Mouse (Mus musculus): Measurements from ENCODE around the gene Lbx1. TPM values are rescaled to one million over a fixed set of nuclear protein-coding genes. Genes with fewer than 3 reads are reported as not detected.
A peak's percentile ranks its signal among the peaks of the same experiment; 100 is the strongest.

Gene Lbx1
- total and polyA plus RNA-seq, 2 experiments from 2014 or later, result not detected

DNA sequence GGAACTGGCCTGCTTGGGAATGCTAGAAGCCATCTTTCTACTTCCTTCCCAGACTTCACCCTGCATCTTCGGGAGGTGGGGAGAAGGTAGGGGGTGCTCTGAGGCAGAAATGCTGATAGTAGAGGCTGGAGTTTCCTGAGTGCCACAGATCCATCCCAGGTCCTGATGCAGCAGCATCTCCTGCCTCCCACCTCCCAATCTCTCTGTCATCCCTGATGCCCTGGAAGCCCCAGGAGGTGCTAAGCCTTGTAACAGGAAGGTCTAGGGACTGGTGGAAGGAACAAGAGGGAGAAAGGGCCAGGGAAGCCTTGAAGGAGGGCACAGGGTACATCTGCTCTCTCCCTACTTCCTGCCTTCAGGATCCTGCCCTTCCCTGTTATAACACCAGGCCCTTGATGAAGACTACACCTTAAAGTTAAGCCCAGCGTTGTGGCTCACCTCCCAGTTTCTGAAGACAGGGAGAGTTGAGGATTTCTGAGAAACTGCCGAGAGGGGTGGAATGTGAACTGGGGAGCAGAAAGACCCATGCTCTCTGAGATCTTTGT lies 2.1 kb upstream of the Lbx1 start:
- peaks cover 18% of the 10 kb centered on the region; the same call in 1 of the 2 replicates for H3K4me1 ChIP-seq (ENCODE audit: control insufficient read depth, insufficient read depth)
- DNase-seq (ENCODE audit: low spot score) (no peak), ATAC-seq (ENCODE audit: insufficient read depth, low read depth) (no peak)
- no peaks in the 10 kb centered on the region for H3K36me3 ChIP-seq (replicated peaks; ENCODE audit: control insufficient read depth, insufficient read depth, low read length)
- H3K27me3 ChIP-seq (ENCODE audit: control insufficient read depth, insufficient read depth, low read length), result peaks cover 97% of the 10 kb centered on the region
- TF ChIP-seq EP300 (IDR thresholded peaks at IDR 0.05; ENCODE audit: low read depth) (no peak), CTCF (IDR thresholded peaks at IDR 0.05; ENCODE audit: low read depth) (no peak)
- H3K4me2 ChIP-seq (ENCODE audit: low read depth, low read length), result no peak overlapping the region
- no peaks in the 10 kb centered on the region for H3K9me3 ChIP-seq (replicated peaks; ENCODE audit: control insufficient read depth, low read length)
- H3K9ac ChIP-seq (replicated peaks; ENCODE audit: low read depth, low read length), result no peak overlapping the region
- WGBS, result 23% methylated on average over 3 of the region's 3 CpGs
- no peak overlapping the region for H3K4me3 ChIP-seq (ENCODE audit: low read depth, low read length)
- H3K27ac ChIP-seq (ENCODE audit: low read depth), result no peak overlapping the region

DNA sequence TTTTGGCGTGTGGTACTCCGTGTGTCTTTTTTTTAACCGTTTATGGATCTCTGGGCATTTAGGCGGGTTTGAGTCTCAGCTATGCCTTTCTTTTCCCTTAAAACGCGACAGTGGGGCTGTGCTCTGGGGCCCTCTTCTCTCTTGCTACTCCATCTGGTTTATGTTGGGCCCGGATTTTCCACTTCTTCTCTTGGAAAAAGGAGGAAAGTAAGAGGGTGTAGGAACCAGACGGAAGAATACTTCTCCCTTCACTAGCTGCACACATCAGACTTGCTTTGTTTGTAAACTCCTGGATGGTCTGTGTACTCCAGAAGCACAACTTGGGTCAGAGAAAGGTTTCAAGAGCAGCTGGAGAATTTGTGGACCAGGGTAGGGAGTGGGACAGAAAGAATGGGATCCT lies 1.5 kb upstream of the Lbx1 start:
- Histone ChIP-seq H3K4me3 (ENCODE audit: low read depth, low read length) (no peak overlapping the region), H3K9me3 (replicated peaks; ENCODE audit: control insufficient read depth, low read length) (no peaks in the 10 kb centered on the region), H3K36me3 (replicated peaks; ENCODE audit: control insufficient read depth, insufficient read depth, low read length) (no peaks in the 10 kb centered on the region), H3K4me2 (ENCODE audit: low read depth, low read length) (no peak overlapping the region), H3K27ac (ENCODE audit: low read depth) (no peak overlapping the region), H3K4me1 (ENCODE audit: control insufficient read depth, insufficient read depth) (peaks cover 18% of the 10 kb centered on the region; the same call in 1 of the 2 replicates), H3K27me3 (ENCODE audit: control insufficient read depth, insufficient read depth, low read length) (peaks cover 97% of the 10 kb centered on the region), H3K9ac (replicated peaks; ENCODE audit: low read depth, low read length) (no peak overlapping the region)
- ATAC-seq (ENCODE audit: insufficient read depth, low read depth) (no peak), DNase-seq (ENCODE audit: low spot score) (no peak)
- WGBS, result 8% methylated on average over 8 of the region's 8 CpGs
- TF ChIP-seq CTCF (IDR thresholded peaks at IDR 0.05; ENCODE audit: low read depth), result no peak
- no peak for TF ChIP-seq EP300 (IDR thresholded peaks at IDR 0.05; ENCODE audit: low read depth)

DNA sequence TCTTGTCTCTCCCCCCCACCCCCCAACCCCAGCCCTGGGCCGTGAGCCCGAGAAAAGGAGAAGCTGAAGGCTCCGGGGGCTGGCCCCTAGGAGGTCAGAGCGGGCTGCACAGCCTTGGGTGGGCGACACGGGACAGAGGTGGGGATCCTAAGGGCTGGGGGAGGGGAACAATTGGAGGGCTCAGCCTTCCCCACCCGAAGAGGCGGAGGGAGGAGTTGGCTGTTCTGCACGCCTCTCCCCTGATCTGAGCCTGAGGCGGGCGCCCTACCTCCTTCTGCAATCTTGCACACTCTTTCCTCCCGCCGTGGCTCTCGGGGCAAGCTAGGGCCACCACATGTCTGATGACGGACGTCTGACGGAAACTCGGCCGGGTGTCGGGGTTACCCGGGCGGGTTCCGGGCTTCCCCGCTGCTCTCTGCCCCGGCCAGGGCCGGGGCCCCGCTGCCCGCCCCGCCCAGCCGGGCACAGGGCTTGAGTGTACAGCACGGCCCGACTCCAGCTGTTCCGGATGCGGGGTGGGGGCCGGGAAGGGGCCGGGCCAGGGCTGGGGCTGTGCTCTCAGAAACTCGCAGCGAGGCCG lies 841 bp upstream of the Lbx1 start:
- DNase-seq (ENCODE audit: low spot score) (no peak), ATAC-seq (ENCODE audit: insufficient read depth, low read depth) (0 out of 2 replicates have a peak, but pooled peaks have one; percentile 17)
- WGBS, result under 1% methylated on average over 38 of the region's 39 CpGs
- Histone ChIP-seq H3K9ac (replicated peaks; ENCODE audit: low read depth, low read length) (no peak overlapping the region), H3K36me3 (replicated peaks; ENCODE audit: control insufficient read depth, insufficient read depth, low read length) (no peaks in the 10 kb centered on the region), H3K9me3 (replicated peaks; ENCODE audit: control insufficient read depth, low read length) (no peaks in the 10 kb centered on the region), H3K27ac (ENCODE audit: low read depth) (no peak overlapping the region), H3K27me3 (ENCODE audit: control insufficient read depth, insufficient read depth, low read length) (peaks cover 97% of the 10 kb centered on the region), H3K4me3 (ENCODE audit: low read depth, low read length) (peak overlapping the region; percentile 47), H3K4me1 (ENCODE audit: control insufficient read depth, insufficient read depth) (peaks cover 18% of the 10 kb centered on the region; the same call in 1 of the 2 replicates), H3K4me2 (ENCODE audit: low read depth, low read length) (peak overlapping the region; percentile 64)
- no peak for TF ChIP-seq EP300 (IDR thresholded peaks at IDR 0.05; ENCODE audit: low read depth)
- no peak for TF ChIP-seq CTCF (IDR thresholded peaks at IDR 0.05; ENCODE audit: low read depth)

DNA sequence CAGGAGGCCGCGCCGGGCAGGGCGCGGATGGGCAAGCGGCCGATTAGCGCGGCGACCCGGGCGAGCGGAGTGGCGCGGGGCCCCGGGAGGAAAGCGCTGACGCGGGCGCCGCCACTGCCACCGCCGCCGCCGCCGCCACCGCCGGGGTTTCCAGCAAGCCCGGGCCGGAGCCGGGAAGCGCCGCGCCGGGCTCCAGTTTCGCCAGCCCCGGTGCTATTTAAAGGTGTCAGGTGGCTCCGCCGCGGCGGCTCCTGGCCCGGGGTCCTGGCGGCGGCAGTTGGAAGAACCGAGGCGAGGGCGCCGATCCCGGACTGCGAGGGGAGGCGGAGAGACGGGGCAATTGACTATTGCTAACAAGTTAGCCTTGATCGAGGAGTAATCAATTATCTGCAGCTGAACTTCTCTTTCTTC lies 276 bp downstream of the Lbx1 start:
- peak; percentile 30; the same call in 1 of the 2 replicates for ATAC-seq (ENCODE audit: insufficient read depth, low read depth)
- Histone ChIP-seq H3K4me2 (ENCODE audit: low read depth, low read length) (peak overlapping the region; percentile 64), H3K4me3 (ENCODE audit: low read depth, low read length) (peak overlapping the region; percentile 47), H3K36me3 (replicated peaks; ENCODE audit: control insufficient read depth, insufficient read depth, low read length) (no peaks in the 10 kb centered on the region), H3K9ac (replicated peaks; ENCODE audit: low read depth, low read length) (no peak overlapping the region), H3K27ac (ENCODE audit: low read depth) (no peak overlapping the region), H3K4me1 (ENCODE audit: control insufficient read depth, insufficient read depth) (peaks cover 18% of the 10 kb centered on the region; the same call in 1 of the 2 replicates), H3K9me3 (replicated peaks; ENCODE audit: control insufficient read depth, low read length) (no peaks in the 10 kb centered on the region), H3K27me3 (ENCODE audit: control insufficient read depth, insufficient read depth, low read length) (peaks cover 97% of the 10 kb centered on the region)
- 3% methylated on average over 28 of the region's 53 CpGs for WGBS
- TF ChIP-seq CTCF (IDR thresholded peaks at IDR 0.05; ENCODE audit: low read depth), result no peak
- TF ChIP-seq EP300 (IDR thresholded peaks at IDR 0.05; ENCODE audit: low read depth), result no peak
- no peak for DNase-seq (ENCODE audit: low spot score)

DNA sequence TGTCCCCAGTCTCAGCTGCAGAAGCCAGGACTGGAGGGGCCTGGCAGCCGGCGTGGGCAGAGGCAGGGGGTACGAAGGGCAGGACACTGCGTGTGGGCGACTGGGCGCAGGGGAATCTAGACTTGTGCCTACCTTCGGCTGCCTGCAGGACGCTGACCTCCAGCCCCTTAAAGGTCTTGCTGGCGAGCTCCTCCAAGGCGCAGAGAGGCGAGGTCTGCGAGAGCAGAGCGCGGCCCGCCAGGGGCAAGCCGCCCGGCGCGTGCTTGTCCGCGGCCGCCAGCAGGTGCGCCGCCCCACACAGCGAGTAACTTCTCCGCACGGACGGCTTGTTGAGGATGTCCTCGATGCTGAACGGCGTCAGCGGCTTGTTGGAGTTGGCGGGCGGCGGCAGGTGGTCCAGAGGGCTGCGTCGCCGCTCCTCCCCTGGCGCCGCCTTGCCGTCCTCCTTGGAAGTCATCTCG lies 811 bp downstream of the Lbx1 start:
- ATAC-seq (ENCODE audit: insufficient read depth, low read depth), result no peak
- H3K36me3 ChIP-seq (replicated peaks; ENCODE audit: control insufficient read depth, insufficient read depth, low read length), result no peaks in the 10 kb centered on the region
- H3K9me3 ChIP-seq (replicated peaks; ENCODE audit: control insufficient read depth, low read length), result no peaks in the 10 kb centered on the region
- no peak overlapping the region for H3K9ac ChIP-seq (replicated peaks; ENCODE audit: low read depth, low read length)
- no peak for DNase-seq (ENCODE audit: low spot score)
- H3K4me1 ChIP-seq (ENCODE audit: control insufficient read depth, insufficient read depth), result peaks cover 18% of the 10 kb centered on the region; the same call in 1 of the 2 replicates
- H3K27ac ChIP-seq (ENCODE audit: low read depth), result no peak overlapping the region
- 2% methylated on average over 41 of the region's 42 CpGs for WGBS
- H3K4me3 ChIP-seq (ENCODE audit: low read depth, low read length), result peak overlapping the region; percentile 47
- H3K27me3 ChIP-seq (ENCODE audit: control insufficient read depth, insufficient read depth, low read length), result peaks cover 98% of the 10 kb centered on the region
- TF ChIP-seq CTCF (IDR thresholded peaks at IDR 0.05; ENCODE audit: low read depth) (no peak), EP300 (IDR thresholded peaks at IDR 0.05; ENCODE audit: low read depth) (no peak)
- H3K4me2 ChIP-seq (ENCODE audit: low read depth, low read length), result peak overlapping the region; percentile 64
